Mouse (Mus musculus) megakaryocyte, embryonic 14.5 days (primary cell): ENCODE measurements around the gene Lrmda.

Experiments
- FLI1 ChIP-seq: IDR thresholded peaks from 2 replicates; pipeline ENCODE4 v1.6.1; 2012; ENCODE audit warnings: low read length, inconsistent platforms, mixed read lengths
- GATA1 ChIP-seq: IDR thresholded peaks from 3 replicates; pipeline ENCODE4 v1.6.1; 2012; ENCODE audit warnings: mixed read lengths, low read length, inconsistent platforms, borderline replicate concordance

GRCm38 (mm10) chr14:23051441-23051840 is 1031.9 kb downstream of the Lrmda start:
- TF ChIP-seq GATA1 (no peak), FLI1 (no peak)
